Mouse (Mus musculus): ENCODE measurements around the gene Xrcc1.

DNA sequence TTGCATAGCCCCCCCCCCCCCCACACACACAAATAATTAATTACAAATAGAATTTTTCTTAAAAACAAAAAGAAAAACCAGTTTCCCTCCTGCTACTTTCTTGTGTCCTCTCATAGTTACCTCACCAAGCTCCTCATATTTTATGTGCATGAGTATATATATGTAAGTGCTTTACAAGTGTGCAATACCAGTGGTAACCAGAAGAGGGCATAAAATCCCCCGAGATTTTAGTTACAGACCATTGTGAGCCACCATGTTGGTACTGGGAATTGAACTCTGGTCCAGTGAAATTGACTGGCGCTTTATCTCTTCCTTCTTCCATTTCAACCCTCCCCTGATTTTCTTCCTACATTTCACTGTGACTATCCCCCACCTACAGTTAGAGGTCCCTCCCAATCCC lies 1.6 kb upstream of the Xrcc1 start:
- TF ChIP-seq CTCF (IDR thresholded peaks at IDR 0.05; ENCODE audit: insufficient read depth, low read depth, low read length) (no peak), POLR2A (IDR thresholded peaks at IDR 0.05; ENCODE audit: insufficient read depth, low read depth, low read length) (no peak)

Measured in olfactory bulb, adult 2 months (tissue).